Mouse (Mus musculus): Measurements from ENCODE around the gene Alx3. TPM values are rescaled to one million over a fixed set of nuclear protein-coding genes. Genes with fewer than 3 reads are reported as not detected.
A peak's percentile ranks its signal among the peaks of the same experiment; 100 is the strongest.

The Alx3 gene
- polyA plus RNA-seq, 1 experiment from 2014 or later = 0.74 TPM

GRCm38 (mm10) chr3:107595264-107595937, 570 bp downstream of the Alx3 start:
- Histone ChIP-seq H3K27me3 (ENCODE audit: control insufficient read depth, insufficient read depth, low read length) (peaks cover 75% of the 10 kb centered on the region), H3K4me3 (replicated peaks; ENCODE audit: low read depth, low read length) (peak overlapping the region; percentile 28), H3K9ac (replicated peaks; ENCODE audit: low read length) (peak overlapping the region; percentile 16; the same call in 1 of the 2 replicates), H3K4me1 (ENCODE audit: control insufficient read depth, insufficient read depth, low read length) (peaks cover 10% of the 10 kb centered on the region), H3K9me3 (ENCODE audit: control insufficient read depth, low read length) (no peaks in the 10 kb centered on the region), H3K4me2 (ENCODE audit: low read length) (peak overlapping the region; percentile 56), H3K36me3 (ENCODE audit: control insufficient read depth, insufficient read depth, low read length) (no peaks in the 10 kb centered on the region), H3K27ac (replicated peaks; ENCODE audit: low read depth, low read length) (no peak overlapping the region)
- ATAC-seq (ENCODE audit: low FRiP score, low TSS enrichment) (0 out of 2 replicates have a peak, but pooled peaks have one; percentile 16), DNase-seq (peak; percentile 45)
- under 1% methylated on average over 50 of the region's 50 CpGs for WGBS

DNA sequence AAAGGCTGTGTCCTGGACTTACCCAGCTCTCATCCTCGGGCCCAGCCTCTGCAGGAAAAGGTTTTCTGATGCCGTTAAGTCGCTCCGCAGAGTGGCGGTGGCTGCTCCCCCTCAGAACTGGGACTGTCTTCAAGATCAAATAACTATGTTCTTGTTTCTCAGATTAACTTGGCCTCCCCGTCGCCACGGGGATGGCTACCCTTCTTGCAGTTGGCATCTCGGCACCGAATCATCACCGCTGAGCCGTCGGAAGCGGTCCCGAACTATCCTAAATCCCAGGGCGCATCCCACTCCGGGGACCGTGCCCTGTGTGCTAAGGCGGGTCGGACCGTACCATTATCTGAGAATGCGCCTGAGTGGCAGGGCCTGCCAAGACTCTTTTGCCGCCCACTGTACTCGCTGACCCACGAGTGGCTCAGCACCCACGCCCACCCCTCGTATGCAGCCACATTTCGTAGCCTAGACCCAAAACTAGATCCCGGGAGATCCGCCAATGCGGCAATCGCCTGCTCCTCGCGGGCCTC, 1.2 kb downstream of the Alx3 start:
- H3K4me2 ChIP-seq (ENCODE audit: low read length) = peak overlapping the region; percentile 56; the same call in 1 of the 2 replicates
- no peaks in the 10 kb centered on the region for H3K9me3 ChIP-seq (ENCODE audit: control insufficient read depth, low read length)
- 2% methylated on average over 34 of the region's 34 CpGs for WGBS
- no peak overlapping the region for H3K27ac ChIP-seq (replicated peaks; ENCODE audit: low read depth, low read length)
- H3K4me1 ChIP-seq (ENCODE audit: control insufficient read depth, insufficient read depth, low read length) = peaks cover 10% of the 10 kb centered on the region
- no peak overlapping the region for H3K9ac ChIP-seq (replicated peaks; ENCODE audit: low read length)
- ATAC-seq (ENCODE audit: low FRiP score, low TSS enrichment) = no peak
- H3K27me3 ChIP-seq (ENCODE audit: control insufficient read depth, insufficient read depth, low read length) = peaks cover 79% of the 10 kb centered on the region
- H3K36me3 ChIP-seq (ENCODE audit: control insufficient read depth, insufficient read depth, low read length) = no peaks in the 10 kb centered on the region
- DNase-seq = peak; percentile 47
- H3K4me3 ChIP-seq (replicated peaks; ENCODE audit: low read depth, low read length) = peak overlapping the region; percentile 28

DNA sequence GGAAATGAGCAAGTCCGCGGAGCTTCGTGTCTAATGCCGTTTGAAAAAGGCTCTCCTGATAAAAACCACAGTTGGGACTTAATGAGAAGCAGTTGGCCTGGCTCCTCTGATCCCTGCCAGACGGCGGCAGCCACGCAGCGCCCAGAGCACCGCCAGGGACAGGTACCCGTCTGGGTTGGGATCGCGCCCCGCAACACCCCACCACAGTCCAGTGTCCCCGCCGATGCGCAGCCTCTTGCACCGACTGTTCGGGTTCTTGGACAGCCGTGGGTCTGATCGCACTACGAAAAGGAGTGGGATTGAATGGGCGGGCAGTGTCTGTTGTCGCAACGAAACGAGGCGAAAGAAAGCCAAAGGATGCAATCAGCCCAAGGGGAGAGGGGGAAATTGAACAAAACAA, 1.7 kb downstream of the Alx3 start:
- Histone ChIP-seq H3K27ac (replicated peaks; ENCODE audit: low read depth, low read length) (no peak overlapping the region), H3K4me1 (ENCODE audit: control insufficient read depth, insufficient read depth, low read length) (peaks cover 10% of the 10 kb centered on the region), H3K9me3 (ENCODE audit: control insufficient read depth, low read length) (no peaks in the 10 kb centered on the region), H3K4me3 (replicated peaks; ENCODE audit: low read depth, low read length) (peak overlapping the region; percentile 14; the same call in 1 of the 2 replicates), H3K27me3 (ENCODE audit: control insufficient read depth, insufficient read depth, low read length) (peaks cover 76% of the 10 kb centered on the region), H3K9ac (replicated peaks; ENCODE audit: low read length) (no peak overlapping the region), H3K36me3 (ENCODE audit: control insufficient read depth, insufficient read depth, low read length) (no peaks in the 10 kb centered on the region), H3K4me2 (ENCODE audit: low read length) (peak overlapping the region; percentile 23)
- WGBS = under 1% methylated on average over 26 of the region's 26 CpGs
- DNase-seq (peak; percentile 65), ATAC-seq (ENCODE audit: low FRiP score, low TSS enrichment) (no peak)

- 2% methylated on average over 24 of the region's 24 CpGs for WGBS
- Histone ChIP-seq H3K4me1 (ENCODE audit: control insufficient read depth, insufficient read depth, low read length) (peaks cover 10% of the 10 kb centered on the region), H3K4me3 (replicated peaks; ENCODE audit: low read depth, low read length) (no peak overlapping the region), H3K27ac (replicated peaks; ENCODE audit: low read depth, low read length) (no peak overlapping the region), H3K9me3 (ENCODE audit: control insufficient read depth, low read length) (no peaks in the 10 kb centered on the region), H3K27me3 (ENCODE audit: control insufficient read depth, insufficient read depth, low read length) (peaks cover 75% of the 10 kb centered on the region), H3K9ac (replicated peaks; ENCODE audit: low read length) (no peak overlapping the region), H3K4me2 (ENCODE audit: low read length) (peak overlapping the region; percentile 23; the same call in 1 of the 2 replicates), H3K36me3 (ENCODE audit: control insufficient read depth, insufficient read depth, low read length) (no peaks in the 10 kb centered on the region)
- DNase-seq = no peak
- ATAC-seq (ENCODE audit: low FRiP score, low TSS enrichment) = no peak
Observed at GRCm38 (mm10) chr3:107597134-107597533, 2.3 kb downstream of the Alx3 start.

DNA sequence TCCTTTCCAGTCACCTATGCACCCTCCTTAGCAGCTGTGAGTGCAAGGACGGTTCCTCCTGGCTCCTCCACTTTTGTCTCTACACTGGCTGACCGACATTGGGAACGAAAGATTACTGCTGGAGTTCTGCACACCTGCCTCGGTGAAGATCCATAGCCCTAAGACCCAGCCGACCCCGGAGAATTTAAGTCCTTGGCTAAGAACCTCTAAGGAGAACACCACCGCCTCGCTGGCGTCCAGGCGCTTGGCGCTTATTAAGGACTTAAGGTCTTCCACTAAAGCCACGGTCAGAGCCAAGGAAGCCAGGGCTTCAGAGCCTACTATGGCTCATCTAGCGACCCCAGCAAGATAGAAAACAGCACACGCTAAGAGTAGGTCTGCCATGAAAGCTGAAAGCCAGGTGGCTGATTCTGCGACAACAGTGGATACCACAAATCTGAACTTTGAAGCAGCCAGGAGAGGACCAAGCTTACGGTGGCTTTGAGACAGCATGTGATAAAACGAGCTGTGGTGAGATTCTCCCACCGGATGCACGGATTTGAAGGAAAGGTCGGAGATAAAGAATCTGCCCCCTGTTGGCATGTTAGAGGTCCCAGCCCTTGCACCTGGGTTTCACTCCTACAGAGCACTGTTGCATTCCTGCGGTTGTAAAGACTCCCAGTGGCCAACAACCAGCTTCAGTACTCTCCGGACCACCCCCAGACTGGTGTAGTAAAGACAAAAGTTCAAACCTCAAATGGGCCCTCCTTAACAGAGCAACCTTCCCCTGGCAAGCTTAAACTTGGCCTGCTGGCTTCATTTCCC, 3.0 kb downstream of the Alx3 start:
- ATAC-seq (ENCODE audit: low FRiP score, low TSS enrichment) (no peak), DNase-seq (peak; percentile 45)
- Histone ChIP-seq H3K4me1 (ENCODE audit: control insufficient read depth, insufficient read depth, low read length) (peaks cover 10% of the 10 kb centered on the region), H3K27ac (replicated peaks; ENCODE audit: low read depth, low read length) (no peak overlapping the region), H3K4me3 (replicated peaks; ENCODE audit: low read depth, low read length) (no peak overlapping the region), H3K36me3 (ENCODE audit: control insufficient read depth, insufficient read depth, low read length) (no peaks in the 10 kb centered on the region), H3K9ac (replicated peaks; ENCODE audit: low read length) (no peak overlapping the region), H3K27me3 (ENCODE audit: control insufficient read depth, insufficient read depth, low read length) (peaks cover 68% of the 10 kb centered on the region), H3K4me2 (ENCODE audit: low read length) (no peak overlapping the region), H3K9me3 (ENCODE audit: control insufficient read depth, low read length) (no peaks in the 10 kb centered on the region)
- WGBS = 5% methylated on average over 22 of the region's 22 CpGs

- H3K27ac ChIP-seq (replicated peaks; ENCODE audit: low read depth, low read length) = no peak overlapping the region
- no peaks in the 10 kb centered on the region for H3K36me3 ChIP-seq (ENCODE audit: control insufficient read depth, insufficient read depth, low read length)
- H3K4me2 ChIP-seq (ENCODE audit: low read length) = no peak overlapping the region
- ATAC-seq (ENCODE audit: low FRiP score, low TSS enrichment) (no peak), DNase-seq (no peak)
- H3K4me1 ChIP-seq (ENCODE audit: control insufficient read depth, insufficient read depth, low read length) = peaks cover 6% of the 10 kb centered on the region
- H3K4me3 ChIP-seq (replicated peaks; ENCODE audit: low read depth, low read length) = no peak overlapping the region
- H3K27me3 ChIP-seq (ENCODE audit: control insufficient read depth, insufficient read depth, low read length) = peaks cover 45% of the 10 kb centered on the region
- H3K9ac ChIP-seq (replicated peaks; ENCODE audit: low read length) = no peak overlapping the region
- H3K9me3 ChIP-seq (ENCODE audit: control insufficient read depth, low read length) = no peaks in the 10 kb centered on the region
- WGBS = 30% methylated on average over 6 of the region's 6 CpGs
Observed at GRCm38 (mm10) chr3:107600127-107600526, 5.3 kb downstream of the Alx3 start.

DNA sequence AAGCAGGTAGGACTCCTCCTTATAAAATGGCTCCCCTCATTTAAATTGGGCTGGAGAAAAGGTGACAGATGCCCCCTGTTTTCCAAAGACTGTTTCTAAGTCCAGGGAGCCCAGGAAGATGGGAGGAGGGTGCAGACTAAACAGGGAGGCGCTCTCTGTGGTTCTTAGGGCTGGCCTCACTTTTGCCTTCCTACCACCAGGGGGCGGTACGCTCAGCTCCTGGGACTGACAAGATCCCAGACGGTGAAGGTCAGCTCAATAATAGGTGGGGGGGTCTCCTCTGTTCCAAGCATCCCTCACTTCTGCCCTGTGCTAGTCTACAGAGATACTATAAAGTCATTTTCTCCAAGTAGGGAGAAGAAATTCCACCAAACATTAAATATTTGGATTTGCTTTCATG, 10.5 kb downstream of the Alx3 start:
- H3K4me2 ChIP-seq (ENCODE audit: low read length) = no peak overlapping the region
- H3K9me3 ChIP-seq (ENCODE audit: control insufficient read depth, low read length) = no peaks in the 10 kb centered on the region
- H3K4me1 ChIP-seq (ENCODE audit: control insufficient read depth, insufficient read depth, low read length) = no peaks in the 10 kb centered on the region
- peak; percentile 77 for DNase-seq
- 0 out of 2 replicates have a peak, but pooled peaks cover 5% of the 10 kb centered on the region for H3K27me3 ChIP-seq (ENCODE audit: control insufficient read depth, insufficient read depth, low read length)
- no peak overlapping the region for H3K27ac ChIP-seq (replicated peaks; ENCODE audit: low read depth, low read length)
- 10% methylated on average over 4 of the region's 4 CpGs for WGBS
- H3K9ac ChIP-seq (replicated peaks; ENCODE audit: low read length) = no peak overlapping the region
- no peaks in the 10 kb centered on the region for H3K36me3 ChIP-seq (ENCODE audit: control insufficient read depth, insufficient read depth, low read length)
- H3K4me3 ChIP-seq (replicated peaks; ENCODE audit: low read depth, low read length) = no peak overlapping the region
- no peak for ATAC-seq (ENCODE audit: low FRiP score, low TSS enrichment)

DNA sequence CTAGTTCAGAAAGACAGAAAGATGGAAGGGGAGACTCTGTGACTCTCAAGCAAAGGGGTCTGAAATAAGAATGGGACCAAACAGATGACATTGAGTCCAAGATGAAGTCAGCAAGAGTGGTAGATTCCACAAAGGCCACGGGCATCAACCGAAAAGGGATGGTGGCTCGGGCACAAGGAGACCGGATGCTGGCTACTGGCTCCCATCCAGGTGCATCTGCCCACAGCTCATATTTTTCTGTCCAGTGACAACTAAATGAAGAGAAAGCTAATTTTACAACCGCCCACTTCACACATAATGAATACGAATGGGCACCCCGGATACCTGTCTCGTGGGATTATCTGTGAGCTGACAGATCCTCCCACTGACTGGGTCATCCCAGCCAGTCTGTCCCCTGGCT, 12.4 kb downstream of the Alx3 start:
- Histone ChIP-seq H3K4me2 (ENCODE audit: low read length) (no peak overlapping the region), H3K36me3 (ENCODE audit: control insufficient read depth, insufficient read depth, low read length) (peaks cover 15% of the 10 kb centered on the region), H3K9ac (replicated peaks; ENCODE audit: low read length) (no peak overlapping the region), H3K4me1 (ENCODE audit: control insufficient read depth, insufficient read depth, low read length) (no peaks in the 10 kb centered on the region), H3K9me3 (ENCODE audit: control insufficient read depth, low read length) (no peaks in the 10 kb centered on the region), H3K4me3 (replicated peaks; ENCODE audit: low read depth, low read length) (no peak overlapping the region), H3K27ac (replicated peaks; ENCODE audit: low read depth, low read length) (no peak overlapping the region), H3K27me3 (ENCODE audit: control insufficient read depth, insufficient read depth, low read length) (no peaks in the 10 kb centered on the region)
- 84% methylated on average over 8 of the region's 8 CpGs for WGBS
- DNase-seq = no peak
- no peak for ATAC-seq (ENCODE audit: low FRiP score, low TSS enrichment)

All from midbrain, embryonic 14.5 days (tissue).